Comparison of ENCODE assay signal across 8 mouse cellular contexts in the genomic region with DNA sequence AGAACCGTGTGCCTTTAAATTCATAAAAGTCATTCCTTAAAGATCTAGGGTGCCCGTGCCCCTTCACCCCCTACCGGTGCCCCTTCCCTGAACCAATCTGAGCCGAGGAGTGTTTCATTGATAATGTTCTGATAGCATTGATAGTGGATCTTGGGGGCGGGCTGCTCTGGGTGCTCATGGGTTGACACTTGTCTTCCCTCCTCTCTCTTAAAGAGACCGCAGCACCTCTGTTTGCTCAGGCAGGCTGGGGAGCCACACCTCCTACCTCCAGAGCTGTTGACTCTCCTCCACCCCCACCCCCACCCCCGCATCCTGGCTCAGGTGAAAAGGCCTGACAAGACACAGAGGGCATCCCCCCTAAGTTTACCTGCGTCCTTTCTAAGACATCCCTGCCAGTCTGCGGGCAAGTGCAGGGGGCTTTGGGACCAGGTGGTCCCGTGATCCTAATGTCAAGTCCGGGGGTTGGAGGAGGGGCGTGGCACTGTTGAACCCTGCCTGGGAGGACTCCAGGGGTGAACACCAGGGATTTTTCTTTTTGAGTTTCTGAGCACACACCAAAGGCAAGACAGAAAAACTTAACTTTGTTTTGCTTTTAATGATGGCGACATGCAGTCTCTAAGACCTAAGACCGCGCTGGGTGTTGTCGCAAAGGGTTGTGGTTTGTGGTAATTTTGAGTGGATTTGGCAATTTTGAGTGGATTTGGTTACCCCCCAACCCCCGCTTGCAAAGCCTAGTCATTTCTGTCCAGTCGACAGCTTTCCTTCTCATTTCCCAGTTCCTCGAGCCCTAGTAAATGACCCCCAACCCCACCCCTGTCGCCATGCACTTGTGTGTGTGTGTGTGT. TPM values are rescaled to one million over a fixed set of nuclear protein-coding genes. Genes with fewer than 3 reads are reported as not detected.
A peak's percentile ranks its signal among the peaks of the same experiment; 100 is the strongest.
DNase-seq lines count a peak whose midpoint lies in the region; ATAC-seq and TF ChIP-seq lines count a peak whose summit lies in the region.

No protein-coding gene starts in this region.

- no peaks in the 10 kb centered on the region for H3K9me3 ChIP-seq in heart, embryonic 15.5 days (replicated peaks)
- H3K9me3 ChIP-seq in hindbrain, embryonic 16.5 days (ENCODE audit: control insufficient read depth, low read length), result no peaks in the 10 kb centered on the region
- H3K9me3 ChIP-seq in megakaryocyte, embryonic 14.5 days, result no peaks in the 10 kb centered on the region

- 42% methylated on average over 20 of the region's 20 CpGs for WGBS in heart, embryonic 15.5 days
- WGBS in hindbrain, embryonic 16.5 days, result 31% methylated on average over 20 of the region's 20 CpGs

- H3K4me3 ChIP-seq in heart, embryonic 15.5 days, result peak overlapping the region; percentile 92
- peak overlapping the region; percentile 67 for H3K4me3 ChIP-seq in bone marrow macrophage, adult 2 months (ENCODE audit: insufficient read depth, low read length)
- H3K4me3 ChIP-seq in hindbrain, embryonic 16.5 days (ENCODE audit: low read length), result peak overlapping the region; percentile 91
- H3K4me3 ChIP-seq in megakaryocyte, embryonic 14.5 days (replicated peaks), result peak overlapping the region; percentile 96

- intact Hi-C loops in heart, postnatal 25 days (cut with DNase I), result no loop called here

- peak overlapping the region; percentile 99 for H3K9ac ChIP-seq in heart, embryonic 15.5 days
- H3K9ac ChIP-seq in hindbrain, embryonic 16.5 days (ENCODE audit: low read depth, low read length), result peak overlapping the region; percentile 100

- peak overlapping the region; percentile 96 for H3K4me2 ChIP-seq in heart, embryonic 15.5 days
- peak overlapping the region; percentile 96 for H3K4me2 ChIP-seq in hindbrain, embryonic 16.5 days (ENCODE audit: low read length)

- H3K36me3 ChIP-seq in heart, embryonic 15.5 days, result peaks cover 31% of the 10 kb centered on the region
- peaks cover 20% of the 10 kb centered on the region for H3K36me3 ChIP-seq in hindbrain, embryonic 16.5 days (ENCODE audit: control insufficient read depth, insufficient read depth, low read length)
- H3K36me3 ChIP-seq in megakaryocyte, embryonic 14.5 days (replicated peaks; ENCODE audit: low read length), result peaks cover 59% of the 10 kb centered on the region

- TF ChIP-seq CTCF in bone marrow macrophage, adult 2 months (IDR thresholded peaks at IDR 0.05; ENCODE audit: low read depth, low read length), result no peak

- no peak for DNase-seq in heart, postnatal 25 days (ENCODE audit: low spot score)
- no peak for DNase-seq in adrenal gland, postnatal 10 days
- DNase-seq in gastrocnemius, adult 8-10 months (ENCODE audit: low spot score in 2 of 2), result no peak

- peaks cover 50% of the 10 kb centered on the region for H3K4me1 ChIP-seq in heart, embryonic 15.5 days (replicated peaks)
- H3K4me1 ChIP-seq in bone marrow macrophage, adult 2 months (ENCODE audit: control insufficient read depth, insufficient read depth, low read length), result peaks cover 11% of the 10 kb centered on the region
- H3K4me1 ChIP-seq in hindbrain, embryonic 16.5 days (ENCODE audit: control insufficient read depth, insufficient read depth, low read depth, low read length), result peaks cover 42% of the 10 kb centered on the region
- H3K4me1 ChIP-seq in megakaryocyte, embryonic 14.5 days, result peaks cover 62% of the 10 kb centered on the region

- no peaks in the 10 kb centered on the region for H3K27me3 ChIP-seq in heart, embryonic 15.5 days
- H3K27me3 ChIP-seq in hindbrain, embryonic 16.5 days (replicated peaks; ENCODE audit: control insufficient read depth, insufficient read depth, low read length), result no peaks in the 10 kb centered on the region
- no peaks in the 10 kb centered on the region for H3K27me3 ChIP-seq in megakaryocyte, embryonic 14.5 days (replicated peaks)

- H3K27ac ChIP-seq in heart, embryonic 15.5 days, result no peak overlapping the region
- H3K27ac ChIP-seq in bone marrow macrophage, adult 2 months (ENCODE audit: insufficient read depth, low read depth, low read length), result no peak overlapping the region
- 0 out of 2 replicates have a peak overlapping the region, but pooled peaks have one; percentile 21 for H3K27ac ChIP-seq in hindbrain, embryonic 16.5 days (ENCODE audit: low read depth, low read length)

- TF ChIP-seq POLR2A in bone marrow macrophage, adult 2 months (IDR thresholded peaks at IDR 0.05; ENCODE audit: borderline replicate concordance, low read depth, low read length), result no peak

- ATAC-seq in heart, embryonic 15.5 days (replicated peaks; ENCODE audit: insufficient number of reproducible peaks, insufficient read depth, low FRiP score, low read depth), result no peak
- ATAC-seq in hindbrain, embryonic 16.5 days, result no peak
- no peak for ATAC-seq in cerebellum, adult (ENCODE audit: insufficient number of reproducible peaks, low FRiP score, low TSS enrichment)

RNA-seq across cellular contexts. Expression of gene Setd1b, which starts 3.0 kb away (rescaled TPM):
- 6.0 and 6.9 TPM in 2 replicates for polyA plus RNA-seq in heart, embryonic 15.5 days (2015; fragmentation: Nextera tagmentation; extraction: Ambion mirVana)
- total RNA-seq in heart, postnatal 25 days (2021), result 10 to 100 TPM; 14.4 to 18.4 TPM
- 27.3 and 28.2 TPM in 2 replicates for polyA plus RNA-seq in bone marrow macrophage, adult 2 months (2012; ENCODE audit: insufficient read depth, insufficient read length, missing spikeins)
- 9.5 and 9.8 TPM in 2 replicates for polyA plus RNA-seq in hindbrain, embryonic 16.5 days (2015; fragmentation: Nextera tagmentation; extraction: Ambion mirVana)
- polyA plus RNA-seq in megakaryocyte, embryonic 14.5 days (2012; ENCODE audit: insufficient read depth, low replicate concordance), result 20.8 and 52.6 TPM in 2 replicates
- total RNA-seq in adrenal gland, postnatal 10 days (2021), result 10 to 100 TPM; 19.5 to 27.4 TPM
- 10 to 100 TPM in 3 of 4 experiments, 1 to 10 TPM in 1; 8.0 to 10.8 (median 10.5) TPM for total RNA-seq in gastrocnemius, adult 8-10 months (2022)

RNA-seq across cellular contexts. Expression of gene Rhof, which starts 12.5 kb away (rescaled TPM):
- polyA plus RNA-seq in heart, embryonic 15.5 days (2015; fragmentation: Nextera tagmentation; extraction: Ambion mirVana), result 1.5 and 3.1 TPM in 2 replicates
- total RNA-seq in heart, postnatal 25 days (2021), result under 1 TPM; 0.36 to 0.45 TPM
- polyA plus RNA-seq in bone marrow macrophage, adult 2 months (2012; ENCODE audit: insufficient read depth, insufficient read length, missing spikeins), result 1.8 and 2.7 TPM in 2 replicates
- 26.6 and 29.7 TPM in 2 replicates for polyA plus RNA-seq in hindbrain, embryonic 16.5 days (2015; fragmentation: Nextera tagmentation; extraction: Ambion mirVana)
- 21.3 and 61.2 TPM in 2 replicates for polyA plus RNA-seq in megakaryocyte, embryonic 14.5 days (2012; ENCODE audit: insufficient read depth, low replicate concordance)
- total RNA-seq in adrenal gland, postnatal 10 days (2021), result 1 to 10 TPM; 1.6 to 1.8 TPM
- under 1 TPM in 3 of 4 experiments, not detected in 1; 0.24 to 0.36 (median 0.36) TPM for total RNA-seq in gastrocnemius, adult 8-10 months (2022)

RNA-seq across cellular contexts. Expression of gene Psmd9, which starts 24.2 kb away (rescaled TPM):
- 54.9 and 66.7 TPM in 2 replicates for polyA plus RNA-seq in heart, embryonic 15.5 days (2015; fragmentation: Nextera tagmentation; extraction: Ambion mirVana)
- 10 to 100 TPM; 15.6 to 16.7 TPM for total RNA-seq in heart, postnatal 25 days (2021)
- polyA plus RNA-seq in bone marrow macrophage, adult 2 months (2012; ENCODE audit: insufficient read depth, insufficient read length, missing spikeins), result 31.0 and 31.4 TPM in 2 replicates
- polyA plus RNA-seq in hindbrain, embryonic 16.5 days (2015; fragmentation: Nextera tagmentation; extraction: Ambion mirVana), result 77.2 and 89.4 TPM in 2 replicates
- 86.5 and 87.0 TPM in 2 replicates for polyA plus RNA-seq in megakaryocyte, embryonic 14.5 days (2012; ENCODE audit: insufficient read depth, low replicate concordance)
- total RNA-seq in adrenal gland, postnatal 10 days (2021), result 10 to 100 TPM; 29.0 to 29.4 TPM
- 10 to 100 TPM; 11.4 to 12.8 (median 12.3) TPM for total RNA-seq in gastrocnemius, adult 8-10 months (2022)

RNA-seq across cellular contexts. Expression of gene Hpd, which starts 37.6 kb away (rescaled TPM):
- polyA plus RNA-seq in heart, embryonic 15.5 days (2015; fragmentation: Nextera tagmentation; extraction: Ambion mirVana), result 0.37 TPM in 1 of 2 replicates, not detected in the other
- not detected for total RNA-seq in heart, postnatal 25 days (2021)
- polyA plus RNA-seq in bone marrow macrophage, adult 2 months (2012; ENCODE audit: insufficient read depth, insufficient read length, missing spikeins), result not detected in 2 replicates
- not detected in 2 replicates for polyA plus RNA-seq in hindbrain, embryonic 16.5 days (2015; fragmentation: Nextera tagmentation; extraction: Ambion mirVana)
- polyA plus RNA-seq in megakaryocyte, embryonic 14.5 days (2012; ENCODE audit: insufficient read depth, low replicate concordance), result not detected in 2 replicates
- total RNA-seq in adrenal gland, postnatal 10 days (2021), result 100 to 1,000 TPM in 1 of 2 experiments, 10 to 100 TPM in 1; 65.8 to 142 TPM
- 1 to 10 TPM in 1 of 4 experiments, not detected in 3; 1.3 TPM for total RNA-seq in gastrocnemius, adult 8-10 months (2022)
